Mouse (Mus musculus): ENCODE data around the gene Cnot6.

The Cnot6 gene

DNA sequence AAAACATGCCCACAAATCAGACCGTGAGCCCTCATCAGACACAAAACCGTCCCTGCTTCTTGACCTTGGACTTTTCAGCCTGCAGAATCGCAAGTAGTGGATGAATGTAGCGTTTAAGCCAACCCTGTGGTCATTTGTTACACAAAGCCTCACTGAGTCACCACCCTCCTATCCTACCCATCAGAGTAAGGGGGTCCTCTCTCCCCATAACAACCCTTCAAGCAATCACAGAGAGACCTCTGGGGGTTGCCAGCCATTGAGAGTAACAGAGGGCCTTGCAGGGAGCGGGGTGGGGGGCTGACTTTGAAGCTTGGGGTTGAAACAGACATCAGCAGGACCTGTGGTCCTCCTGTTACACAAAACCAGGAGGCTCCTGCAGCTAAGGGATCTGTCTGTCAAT is 57.9 kb downstream of the Cnot6 start:
- no peak for DNase-seq (ENCODE audit: low spot score)

DNA sequence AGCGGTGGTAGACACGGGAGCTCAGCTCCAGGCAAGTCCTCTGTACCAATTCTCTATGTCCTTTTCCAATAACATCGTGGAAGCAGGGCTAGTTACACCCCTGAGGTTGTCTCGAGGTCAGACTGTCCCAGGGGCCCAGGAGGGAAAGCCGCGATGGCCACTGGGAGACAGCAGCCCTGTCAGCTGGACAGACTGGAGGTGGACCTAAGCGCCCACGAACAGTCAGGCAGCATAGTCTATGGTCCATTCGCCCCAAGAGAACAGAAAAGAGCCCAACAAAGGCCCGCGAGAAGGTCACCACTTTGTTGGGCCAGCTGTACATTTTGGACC is 59.5 kb downstream of the Cnot6 start:
- DNase-seq (ENCODE audit: low spot score), result no peak

DNA sequence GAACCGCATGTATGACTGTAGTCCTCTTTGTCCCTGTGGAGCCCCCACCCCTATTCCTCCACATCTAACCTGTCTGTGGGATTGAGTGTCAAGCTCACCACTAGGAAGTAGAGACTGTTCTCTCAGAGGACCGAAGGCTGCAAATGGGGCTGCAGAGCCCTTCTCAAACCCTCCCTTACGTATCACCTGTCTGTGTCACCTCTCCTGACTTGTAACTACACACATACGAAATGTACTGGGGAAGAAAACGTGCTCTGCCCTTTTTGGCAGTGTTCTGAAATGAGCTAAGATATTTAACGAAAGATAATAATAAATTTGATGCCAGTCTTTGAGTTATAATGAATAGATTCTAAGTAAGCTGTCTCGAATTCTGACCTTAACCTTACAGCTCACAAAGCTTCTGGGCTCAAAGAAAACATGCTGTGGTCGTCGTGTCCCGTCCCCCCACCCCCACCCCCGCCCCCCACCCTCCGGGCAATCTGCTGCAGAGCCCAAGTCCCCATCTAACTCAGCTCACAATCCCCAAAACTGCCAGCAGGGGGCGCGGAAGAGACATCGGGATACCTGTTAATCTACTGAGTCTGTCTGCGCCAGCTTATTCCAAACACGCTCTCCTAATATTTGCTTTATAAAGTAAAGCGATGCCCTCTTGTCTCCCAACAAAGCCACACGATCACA is 60.0 kb downstream of the Cnot6 start:
- DNase-seq (ENCODE audit: low spot score), result peak; percentile 83

GRCm38 (mm10) chr11:49651762-49652322 is 60.7 kb downstream of the Cnot6 start:
- no peak for DNase-seq (ENCODE audit: low spot score)

DNA sequence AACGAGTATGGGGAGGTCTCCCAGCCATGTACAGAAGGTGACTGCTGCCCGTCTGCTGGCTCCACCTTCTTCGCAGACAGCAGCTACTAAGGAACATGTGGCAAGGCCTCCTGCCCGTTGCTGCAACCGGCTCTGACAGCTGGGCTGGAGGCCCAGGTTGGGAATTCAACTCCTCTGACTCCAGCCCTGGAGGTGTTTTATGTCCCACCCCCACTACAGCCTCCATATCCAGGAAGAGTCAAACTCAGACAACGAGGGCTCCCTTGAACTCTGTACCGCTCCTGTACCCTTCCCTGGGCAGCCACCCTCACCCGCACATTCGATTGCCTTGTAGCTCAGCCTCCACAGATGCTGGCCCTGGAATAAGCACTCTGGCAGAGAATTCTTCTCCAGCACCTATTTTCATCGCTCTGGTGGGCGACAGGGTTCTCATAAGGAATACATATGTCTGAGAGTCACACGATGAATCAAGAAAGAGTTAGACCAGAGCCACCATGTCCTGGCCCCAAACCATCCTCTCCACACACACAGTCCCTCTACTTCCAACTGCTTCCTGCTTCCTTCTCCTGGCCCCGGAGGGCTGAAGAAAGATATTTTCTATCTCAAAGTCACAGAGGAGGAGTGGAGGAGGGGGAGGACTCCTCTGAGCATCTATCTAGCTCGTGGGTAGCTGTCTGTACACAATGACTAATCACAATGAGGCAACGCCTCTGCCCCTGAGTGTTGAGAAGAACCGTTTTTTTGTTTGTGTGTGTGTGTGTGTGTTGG is 61.3 kb downstream of the Cnot6 start:
- no peak for DNase-seq (ENCODE audit: low spot score)

DNA sequence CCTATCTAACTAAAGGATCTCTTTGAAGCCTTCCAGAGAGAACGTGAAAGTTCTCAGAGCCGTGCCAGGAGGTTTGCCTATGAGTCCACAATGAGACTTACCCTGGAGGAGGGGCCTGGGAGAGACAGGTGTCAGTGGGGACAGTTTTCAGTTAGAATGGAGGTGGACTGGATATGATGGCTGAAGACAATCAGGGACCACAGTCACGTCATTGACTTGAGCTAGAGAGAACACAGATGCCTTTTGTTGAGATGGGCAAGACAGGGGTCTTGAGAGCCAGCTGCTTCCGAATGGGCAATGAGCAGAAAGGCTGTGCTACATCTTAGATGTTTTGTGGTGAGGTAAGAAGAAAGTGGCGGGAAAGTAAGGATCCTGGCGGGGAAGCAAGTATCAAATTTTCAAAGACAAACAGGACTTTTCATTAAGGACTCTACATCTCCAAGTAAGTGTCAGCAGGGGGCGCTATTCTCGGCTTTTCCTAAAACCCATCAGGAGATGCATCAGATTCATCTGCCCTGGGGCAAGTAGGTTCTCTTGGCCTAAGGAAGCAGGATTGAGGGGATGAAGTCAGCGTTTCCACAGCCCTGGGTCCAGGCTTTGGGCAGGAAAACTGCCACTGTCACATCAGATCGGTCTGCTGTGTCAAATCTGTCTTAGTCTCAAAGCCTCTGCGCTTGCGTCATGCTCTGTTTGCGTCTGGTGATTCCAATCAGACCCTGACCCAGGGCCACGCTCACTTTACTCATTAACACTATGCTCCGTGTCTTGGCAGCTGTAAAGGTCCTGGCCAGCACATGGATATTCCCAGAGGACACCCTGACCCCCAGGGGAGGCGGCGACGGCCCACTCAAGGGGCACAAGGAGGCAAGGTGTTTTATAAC is 62.2 kb downstream of the Cnot6 start:
- DNase-seq (ENCODE audit: low spot score), result no peak

GRCm38 (mm10) chr11:49645677-49646076 is 66.8 kb downstream of the Cnot6 start:
- DNase-seq (ENCODE audit: low spot score), result no peak

DNA sequence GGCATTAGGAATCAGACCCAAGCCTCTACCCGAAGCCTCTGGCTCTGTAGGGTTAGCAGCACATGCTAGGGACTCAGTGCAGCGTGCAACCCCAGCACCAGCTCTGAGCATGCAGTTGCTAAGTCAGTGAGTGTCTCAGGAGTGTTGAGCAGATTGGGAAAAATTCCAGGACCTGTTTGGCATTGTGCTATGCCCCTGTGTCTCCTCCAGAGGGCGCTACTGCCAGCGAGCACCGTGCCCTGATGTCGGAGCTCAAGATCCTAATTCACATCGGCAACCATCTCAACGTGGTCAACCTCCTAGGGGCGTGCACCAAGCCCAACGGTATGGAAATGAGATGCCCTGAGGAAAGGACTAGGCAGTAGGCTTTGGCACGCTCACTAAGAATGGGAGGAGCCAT is 76.1 kb downstream of the Cnot6 start:
- DNase-seq (ENCODE audit: low spot score), result no peak

DNA sequence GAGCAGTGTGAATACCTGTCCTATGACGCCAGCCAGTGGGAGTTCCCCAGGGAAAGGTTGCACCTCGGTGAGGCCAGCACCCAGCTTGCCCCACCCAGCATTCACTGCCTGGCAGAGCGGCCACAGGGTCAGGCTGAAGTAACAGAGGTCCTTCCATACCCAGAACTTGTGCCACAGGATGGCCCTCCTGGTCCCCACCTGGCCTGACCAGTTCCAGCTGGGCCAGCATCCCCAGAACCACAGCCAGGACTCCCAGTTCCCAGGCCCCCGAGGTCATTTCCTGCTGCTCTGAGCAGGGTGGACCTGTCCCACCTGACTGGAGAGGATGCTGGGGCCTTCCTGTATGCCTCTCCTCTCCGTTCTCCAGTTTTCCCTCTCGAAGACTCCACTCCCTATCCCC is 76.9 kb downstream of the Cnot6 start:
- no peak for DNase-seq (ENCODE audit: low spot score)

DNA sequence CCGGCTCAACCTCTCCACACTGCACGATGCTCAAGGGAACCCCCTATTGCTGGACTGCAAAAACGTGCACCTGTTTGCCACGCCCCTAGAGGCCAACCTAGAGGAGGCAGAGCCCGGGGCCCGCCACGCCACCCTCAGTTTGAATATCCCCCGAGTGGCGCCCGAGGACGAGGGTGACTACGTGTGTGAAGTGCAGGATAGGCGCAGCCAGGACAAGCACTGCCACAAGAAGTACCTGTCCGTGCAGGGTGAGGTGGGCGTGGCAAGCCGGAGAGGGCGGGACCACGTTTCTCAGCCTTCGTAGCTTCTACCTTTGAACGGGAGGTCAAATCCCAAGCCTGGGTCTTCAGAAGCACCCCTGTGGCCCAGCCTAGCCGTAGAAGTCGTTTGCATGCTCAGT is 78.4 kb downstream of the Cnot6 start:
- DNase-seq (ENCODE audit: low spot score), result no peak

DNA sequence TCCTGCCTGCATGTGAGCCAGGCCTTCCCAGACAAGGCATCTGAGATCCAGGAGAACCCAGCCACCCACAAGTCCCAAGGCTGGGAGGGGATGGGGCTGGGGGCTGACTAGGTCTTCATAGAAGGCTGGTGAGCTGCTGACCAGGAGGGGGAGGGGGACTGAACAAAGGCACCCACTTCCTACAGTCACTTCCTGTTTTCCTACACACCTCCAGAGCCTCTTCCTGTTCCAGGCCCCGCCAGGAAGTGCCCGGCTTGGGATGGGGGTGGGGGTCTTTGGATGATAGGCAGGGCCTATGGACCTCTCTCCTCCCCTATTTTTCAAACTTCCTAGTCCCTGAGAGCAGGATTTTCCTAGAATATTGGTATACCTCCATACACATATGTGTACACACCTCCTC is 80.3 kb downstream of the Cnot6 start:
- DNase-seq (ENCODE audit: low spot score), result no peak

DNA sequence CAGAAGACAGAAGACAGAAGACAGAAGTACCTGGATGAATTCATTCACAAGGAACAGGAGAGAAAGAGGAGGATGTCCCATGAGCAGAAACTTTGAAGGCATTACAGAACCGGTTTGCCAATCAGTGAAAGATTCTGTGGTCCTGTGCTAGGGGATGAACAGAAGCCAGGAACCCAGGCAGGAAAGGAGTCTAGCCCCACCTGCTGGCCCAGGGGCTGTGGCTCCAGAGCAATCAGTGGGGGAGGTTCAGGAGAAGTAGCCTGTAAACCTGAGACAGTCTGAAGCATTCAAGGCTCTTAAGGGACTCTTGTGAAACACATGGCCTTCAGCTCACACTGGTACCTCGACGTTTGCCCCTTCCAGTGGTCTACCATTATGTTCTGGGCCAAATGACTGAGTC is 81.4 kb downstream of the Cnot6 start:
- DNase-seq (ENCODE audit: low spot score), result no peak

DNA sequence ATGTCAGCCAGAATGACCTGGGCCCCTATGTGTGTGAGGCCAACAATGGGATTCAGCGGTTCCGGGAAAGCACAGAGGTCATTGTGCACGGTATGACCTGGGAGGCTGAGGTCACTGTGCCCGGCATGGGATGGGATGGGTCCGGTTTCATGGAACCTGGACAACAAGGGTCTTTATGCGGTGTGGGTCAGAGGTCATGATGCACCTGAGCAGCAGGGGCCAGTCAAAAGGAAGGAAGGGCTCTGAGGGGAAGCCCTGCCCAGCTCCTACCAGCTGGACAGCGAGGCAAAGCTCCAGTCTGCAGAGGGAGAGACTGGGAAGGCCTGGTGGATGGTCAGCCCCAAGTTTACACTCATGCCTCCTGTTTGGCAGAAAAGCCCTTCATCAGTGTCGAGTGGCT is 85.8 kb downstream of the Cnot6 start:
- DNase-seq (ENCODE audit: low spot score), result no peak

- DNase-seq (ENCODE audit: low spot score), result no peak
Observed at GRCm38 (mm10) chr11:49625863-49626262, 86.7 kb downstream of the Cnot6 start.

DNA sequence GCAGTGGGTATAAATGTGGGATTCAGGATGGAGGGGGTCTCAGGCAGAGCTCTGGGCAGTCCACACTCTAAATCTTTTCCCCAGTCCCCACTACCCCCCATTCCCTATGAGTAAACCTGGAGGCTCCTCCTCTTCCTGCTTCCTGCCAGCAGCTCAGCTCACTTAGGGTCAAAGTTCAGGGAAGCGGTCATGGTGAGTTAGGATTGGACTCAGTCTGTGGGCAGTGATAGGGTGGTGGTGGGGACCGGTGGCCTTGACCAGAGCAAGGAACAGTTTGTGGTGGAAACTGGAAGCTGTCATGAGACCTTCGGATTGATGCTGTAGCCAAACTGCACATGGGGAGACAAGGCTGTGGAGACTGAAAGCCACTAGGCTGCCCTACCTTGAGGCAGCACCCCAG is 88.4 kb downstream of the Cnot6 start:
- DNase-seq (ENCODE audit: low spot score), result no peak

GRCm38 (mm10) chr11:49621953-49622352 is 90.6 kb downstream of the Cnot6 start:
- no peak for DNase-seq (ENCODE audit: low spot score)
